Mouse (Mus musculus): ENCODE measurements around the gene Safb. TPM values are rescaled to one million over a fixed set of nuclear protein-coding genes. Genes with fewer than 3 reads are reported as not detected.

Safb gene
- total RNA-seq (2022) = 100 to 1,000 TPM in 3 of 4 experiments, 10 to 100 TPM in 1; 87.8 to 184 (median 132) TPM

- DNase-seq = peak; percentile 99
Measured at GRCm38 (mm10) chr17:56584257-56585130, at the start of gene Safb, which contains the start of gene Safb2. Gene Safb, plus strand, starts transcription at chr17:56584825. Gene Safb2, minus strand, starts transcription at chr17:56584585.

GRCm38 (mm10) chr17:56536192-56536591 is 48.4 kb upstream of the Safb start:
- DNase-seq = no peak

GRCm38 (mm10) chr17:56536874-56537273 is 47.8 kb upstream of the Safb start:
- no peak for DNase-seq

- DNase-seq = no peak
Measured at GRCm38 (mm10) chr17:56537912-56538311, 46.7 kb upstream of the Safb start.

DNA sequence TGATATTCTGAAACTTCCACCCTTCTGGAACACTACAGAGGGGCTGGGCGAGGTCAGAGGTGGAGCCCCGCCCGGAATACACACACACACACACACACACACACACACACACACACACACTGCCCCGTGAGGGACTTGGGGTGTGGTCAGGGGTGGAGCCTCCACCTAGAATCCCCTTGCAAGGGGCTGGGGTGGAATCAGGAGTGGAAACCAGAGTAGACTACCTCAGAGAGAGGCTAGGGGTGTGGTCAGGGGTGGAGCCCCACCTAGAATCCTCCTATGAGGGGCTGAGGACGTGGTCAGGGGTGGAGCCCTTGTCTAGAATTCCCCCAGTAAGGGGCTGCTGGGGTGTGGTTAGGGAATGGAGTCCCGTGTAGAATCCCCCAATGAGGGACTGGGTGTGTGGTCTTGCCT is 44.1 kb upstream of the Safb start:
- DNase-seq = no peak

- no peak for DNase-seq
Measured at GRCm38 (mm10) chr17:56542736-56543135, 41.9 kb upstream of the Safb start.

DNA sequence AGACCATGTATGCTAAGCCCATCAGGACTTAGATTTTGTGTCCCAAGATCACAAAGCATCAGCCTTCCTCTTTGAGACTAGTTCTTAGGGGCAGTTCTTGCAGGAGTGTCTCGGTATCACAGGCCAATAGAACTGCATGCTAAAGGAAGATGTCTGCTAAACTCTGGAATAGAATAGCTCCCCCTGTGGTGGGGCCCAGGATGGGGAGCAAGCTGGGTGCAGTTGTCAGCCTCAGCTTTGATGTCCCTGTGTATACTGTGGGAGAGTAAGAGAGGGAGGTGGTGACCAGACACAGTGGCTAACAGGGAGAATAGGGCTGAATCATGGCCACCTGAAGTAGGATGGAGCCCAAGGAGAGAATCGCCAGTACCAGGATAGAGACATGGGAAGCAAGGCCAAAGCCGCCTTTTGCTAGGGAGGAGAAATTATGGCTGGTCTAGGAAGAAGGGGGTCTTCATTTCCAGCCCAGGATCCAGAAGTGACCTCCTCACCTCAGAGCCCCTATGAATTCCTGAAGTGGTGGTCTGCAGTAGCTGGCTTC is 40.9 kb upstream of the Safb start:
- no peak for DNase-seq

- DNase-seq = no peak
Measured at GRCm38 (mm10) chr17:56544699-56545387, 39.8 kb upstream of the Safb start.

DNA sequence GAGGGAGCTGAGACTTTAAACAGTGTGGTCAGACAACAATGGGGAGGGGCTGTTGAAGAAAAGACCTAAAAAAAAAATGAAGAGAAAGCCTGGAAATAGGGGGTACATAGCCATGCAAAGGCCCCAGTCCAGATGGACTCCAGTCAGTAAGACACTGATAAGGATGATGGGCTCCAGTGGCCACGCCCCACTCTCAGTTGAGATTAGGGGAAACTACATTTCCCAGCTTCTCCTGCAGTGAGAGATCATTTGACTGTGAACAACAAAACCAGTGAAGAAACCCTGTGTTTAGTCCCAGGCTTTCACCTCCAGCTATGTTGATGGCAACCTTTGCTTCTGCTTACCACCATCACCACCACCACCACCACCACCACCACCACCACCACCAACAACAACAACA is 38.7 kb upstream of the Safb start:
- no peak for DNase-seq

- DNase-seq = no peak
Measured at GRCm38 (mm10) chr17:56546576-56546975, 38.0 kb upstream of the Safb start.

DNA sequence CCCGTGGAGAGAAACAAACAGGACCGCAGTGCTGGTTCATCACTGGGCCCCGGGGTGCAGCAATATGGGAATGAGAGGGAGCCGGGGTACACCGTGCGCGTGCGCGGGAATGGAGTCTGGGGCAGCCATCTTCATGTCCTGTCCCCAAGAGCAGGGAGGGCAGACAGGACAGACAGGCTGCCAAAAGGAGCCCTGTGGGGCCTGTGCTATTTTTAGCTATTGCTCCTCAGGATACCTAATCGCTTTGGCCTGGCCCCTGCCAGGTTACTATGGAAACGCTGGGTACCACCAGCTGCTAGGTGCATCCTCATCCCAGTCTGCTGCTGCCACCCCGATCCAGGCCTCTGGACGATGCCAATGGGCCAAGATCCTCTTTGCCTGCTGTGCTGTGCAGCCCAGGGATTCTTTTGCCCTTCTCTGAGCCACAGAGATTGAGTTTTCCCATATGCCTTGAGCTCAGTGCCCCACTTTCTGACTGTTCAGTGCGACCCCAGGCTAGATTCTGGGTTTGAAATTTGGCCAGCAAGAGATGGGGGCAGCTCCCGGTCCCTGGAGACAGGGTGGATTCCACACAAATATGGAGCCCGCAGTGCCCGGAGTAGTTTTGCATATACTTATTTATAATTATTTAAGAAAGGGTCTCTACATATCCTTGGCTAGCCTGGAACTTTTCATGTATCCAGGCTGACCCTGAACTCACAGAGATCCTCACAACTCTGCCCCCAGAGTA is 37.3 kb upstream of the Safb start:
- DNase-seq = no peak

GRCm38 (mm10) chr17:56547846-56548604 is 36.6 kb upstream of the Safb start:
- no peak for DNase-seq

DNA sequence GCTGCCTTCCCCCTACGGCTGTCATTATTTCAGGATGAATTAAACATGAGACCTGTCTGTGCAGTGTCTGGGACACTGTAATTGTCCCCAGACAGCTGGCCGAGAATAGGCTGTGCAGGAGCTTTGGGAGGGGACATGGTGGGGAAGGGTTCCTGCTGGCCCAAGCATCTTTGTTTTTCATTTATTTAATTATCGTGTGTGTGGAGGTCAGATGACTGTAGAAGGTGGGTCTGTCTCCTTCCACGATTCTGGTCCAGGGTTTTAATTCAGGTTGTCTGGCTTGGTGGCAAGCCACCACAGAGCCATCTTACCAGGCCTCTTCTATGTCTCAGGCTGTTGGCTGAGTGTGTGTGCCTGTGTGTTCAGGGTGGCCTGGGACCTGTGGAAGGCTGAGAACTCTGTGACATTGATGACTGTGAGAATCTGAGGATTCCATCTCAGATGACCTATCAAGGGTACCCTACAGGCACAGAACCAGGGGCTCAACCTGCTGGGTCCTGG is 36.0 kb upstream of the Safb start:
- no peak for DNase-seq

- no peak for DNase-seq
Measured at GRCm38 (mm10) chr17:56550784-56551475, 33.7 kb upstream of the Safb start.

DNA sequence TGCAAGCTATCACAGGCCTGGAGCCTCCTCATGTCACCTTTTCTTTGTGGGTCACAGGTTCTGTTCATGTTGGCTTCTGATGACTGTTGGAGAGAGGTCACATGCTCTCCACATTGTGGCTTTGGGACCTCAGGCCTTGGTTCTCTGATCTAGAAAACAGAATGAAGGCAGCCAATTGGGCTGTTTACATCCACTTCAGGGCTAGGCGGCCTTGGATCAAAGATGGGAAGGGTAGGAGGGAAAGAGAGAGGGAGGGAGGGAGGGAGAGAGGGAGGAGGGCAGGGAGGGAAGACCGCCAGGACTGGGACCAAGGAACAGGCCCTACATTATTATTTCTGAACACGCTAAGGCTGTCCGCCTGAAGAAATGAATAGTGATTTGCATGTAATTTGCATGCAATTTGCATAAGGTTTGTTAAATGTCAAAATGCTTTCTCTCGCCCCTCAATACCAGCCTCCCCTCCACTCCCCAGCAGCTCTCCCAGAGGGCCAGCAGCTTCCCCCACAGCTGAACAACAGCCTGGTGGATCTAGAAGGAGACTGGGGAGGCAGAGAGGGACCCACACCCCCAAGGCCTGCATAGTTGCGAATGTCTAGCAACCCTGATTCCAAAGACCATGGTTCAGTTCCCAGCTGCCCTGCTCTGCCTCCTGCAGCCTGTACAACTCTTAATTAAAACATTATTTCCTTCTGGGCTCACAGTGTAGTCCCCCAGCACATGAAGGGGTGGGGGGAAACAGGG is 32.6 kb upstream of the Safb start:
- DNase-seq = no peak

DNA sequence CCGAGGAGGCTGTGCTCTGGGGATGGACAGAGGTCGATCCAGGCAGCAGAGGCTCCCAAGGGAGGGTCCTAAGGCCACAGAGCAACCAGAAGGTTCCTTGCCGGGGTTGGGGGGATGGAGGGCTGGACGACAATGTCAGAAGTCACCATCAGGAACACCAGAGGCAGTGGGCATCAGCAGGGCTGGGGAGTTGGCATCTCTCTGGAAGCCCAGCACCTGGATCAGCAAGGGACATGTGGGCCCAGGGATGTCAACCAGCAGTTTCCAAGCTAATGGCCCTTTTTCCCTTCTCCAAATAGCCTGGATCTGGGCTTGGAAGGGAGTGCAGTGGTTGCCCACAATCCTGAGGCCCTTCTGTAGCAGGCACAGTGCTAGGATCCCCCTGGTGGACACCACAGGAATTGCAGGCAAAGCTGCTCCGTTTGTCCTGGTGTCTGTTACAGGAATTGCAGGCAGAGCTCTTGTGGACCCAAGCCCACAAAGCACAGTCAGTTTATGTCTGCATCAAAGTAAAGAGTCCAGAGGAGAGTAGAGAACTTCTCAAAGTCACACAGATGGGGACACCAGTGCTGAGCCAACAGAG is 31.8 kb upstream of the Safb start:
- no peak for DNase-seq

DNA sequence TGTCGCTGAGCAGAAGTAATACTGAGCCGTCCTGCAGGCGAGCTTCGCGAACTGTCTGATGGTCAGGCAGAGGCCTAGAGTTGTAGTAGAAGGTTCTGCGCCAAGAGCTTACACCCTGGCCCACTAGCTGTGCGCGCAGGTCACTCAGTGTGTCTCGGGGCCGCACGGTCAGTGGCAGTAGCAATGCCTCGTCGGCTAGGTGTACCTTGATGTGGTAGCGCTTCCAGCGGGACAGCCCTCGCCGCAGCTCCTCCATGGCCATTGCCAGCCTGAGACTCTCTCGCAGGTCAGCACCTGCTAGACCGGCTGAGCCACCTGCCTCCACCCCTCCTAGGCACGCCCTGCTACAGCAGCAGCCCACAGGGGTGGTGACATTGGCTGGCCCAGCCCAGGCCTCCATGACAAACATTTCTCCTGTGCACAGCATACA is 30.5 kb upstream of the Safb start, which contains the start of gene Gm20219:
Gene Gm20219, minus strand, starts transcription at position 266 of the 430 bp plus-strand sequence.
- DNase-seq = no peak

GRCm38 (mm10) chr17:56558448-56558847 is 26.2 kb upstream of the Safb start:
- peak; percentile 40 for DNase-seq

DNA sequence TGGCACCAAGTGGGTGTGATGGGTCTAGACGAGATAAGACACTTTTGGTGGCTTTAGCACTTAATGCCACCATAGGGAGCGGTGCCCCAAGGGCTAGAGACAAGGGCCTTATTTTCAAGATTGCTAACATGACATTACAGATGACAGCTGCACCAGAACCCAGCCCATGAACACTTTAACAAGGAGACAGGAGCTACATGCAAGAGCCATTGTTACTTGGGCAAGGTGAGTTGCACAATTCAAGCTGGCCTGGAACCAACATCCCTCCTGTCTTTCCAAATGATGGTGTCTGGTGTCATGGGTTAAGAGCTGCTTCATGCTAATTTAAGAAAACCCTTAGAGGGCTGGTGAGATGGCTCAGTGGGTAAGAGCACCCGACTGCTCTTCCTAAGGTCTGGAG is 25.2 kb upstream of the Safb start:
- no peak for DNase-seq

DNA sequence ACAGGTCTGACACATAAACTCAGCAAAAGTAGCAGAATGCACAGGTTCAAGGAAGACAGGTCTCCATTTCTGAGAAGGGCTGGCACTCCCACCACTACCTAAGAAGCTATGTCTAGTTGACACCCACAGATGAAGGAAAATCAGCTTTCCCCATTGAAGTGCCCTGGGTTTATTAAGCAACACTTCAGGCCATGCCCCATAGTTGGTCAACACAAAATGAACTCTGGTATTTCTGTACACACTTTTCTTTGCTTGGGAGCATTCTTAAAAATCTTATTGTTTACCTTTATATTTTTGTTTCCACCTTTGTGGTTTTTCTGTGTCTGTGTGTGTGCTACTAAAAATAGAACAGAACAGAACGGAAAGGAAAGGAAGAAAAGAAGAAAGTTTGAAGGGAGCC is 24.5 kb upstream of the Safb start:
- DNase-seq = no peak

Data from adrenal gland, adult 8-10 months (tissue).